19 mouse cellular contexts compared by ENCODE assay signal in genomic region chr7:107663621-107664020, GRCm38 (mm10). TPM values are rescaled to one million over a fixed set of nuclear protein-coding genes. Genes with fewer than 3 reads are reported as not detected.
DNase-seq lines count a peak whose midpoint lies in the region; ATAC-seq and TF ChIP-seq lines count a peak whose summit lies in the region.
"Had no signal": no experiment of that assay in that cellular context is flagged by ENCODE, and none has a peak within 500 bp of the region (broad histone marks: within the 10 kb centered on the region; RNA-seq: fewer than 3 reads in every experiment).

No protein-coding gene starts in this region.

- WGBS in kidney, embryonic 15.5 days: 84% methylated on average over 6 of the region's 6 CpGs
- 88% methylated on average over 6 of the region's 6 CpGs for WGBS in embryonic facial prominence, embryonic 10.5 days
- 74% methylated on average over 6 of the region's 6 CpGs for WGBS in embryonic facial prominence, embryonic 12.5 days
- 87% methylated on average over 6 of the region's 6 CpGs for WGBS in limb, embryonic 10.5 days
- WGBS in cerebellum, adult 2 months: 90% methylated on average over 6 of the region's 6 CpGs

- no peak for DNase-seq in kidney, adult 8-10 months
- no peak for DNase-seq in embryonic facial prominence, embryonic 10.5 days (ENCODE audit: low spot score)
- DNase-seq in limb, embryonic 10.5 days (ENCODE audit: low spot score): no peak
- DNase-seq in cerebellum, adult 2 months: no peak
- no peak for DNase-seq in ovary, postnatal 14 days (ENCODE audit: low spot score)
- no peak for DNase-seq in right cerebral cortex, adult 2 months (ENCODE audit: low spot score in 2 of 2)
- DNase-seq: cerebellum, adult 9-10 months; gastrocnemius, postnatal 14 days; right cerebral cortex, postnatal 4 days; thymus, adult 2 months had no signal

- TF ChIP-seq POLR2A in cerebellum, adult 2 months (IDR thresholded peaks at IDR 0.05; ENCODE audit: borderline replicate concordance, insufficient read depth, low read length): no peak

- no peak for TF ChIP-seq CTCF in cerebellum, adult 2 months (IDR thresholded peaks at IDR 0.05; ENCODE audit: borderline replicate concordance, insufficient read depth, low read depth, low read length)

- H3K27me3 ChIP-seq in kidney, embryonic 15.5 days: no peaks in the 10 kb centered on the region; the same call in 1 of the 2 replicates
- peaks cover 14% of the 10 kb centered on the region for H3K27me3 ChIP-seq in embryonic facial prominence, embryonic 10.5 days (replicated peaks; ENCODE audit: low read depth, poor library complexity, severe bottlenecking)
- H3K27me3 ChIP-seq in embryonic facial prominence, embryonic 12.5 days: no peaks in the 10 kb centered on the region
- no peaks in the 10 kb centered on the region for H3K27me3 ChIP-seq in limb, embryonic 10.5 days (ENCODE audit: low read depth, poor library complexity, severe bottlenecking)
- no peaks in the 10 kb centered on the region for H3K27me3 ChIP-seq in cerebellum, adult 2 months (ENCODE audit: control insufficient read depth, insufficient read depth, low read length)

- peaks cover 45% of the 10 kb centered on the region for H3K4me1 ChIP-seq in kidney, embryonic 15.5 days
- peaks cover 73% of the 10 kb centered on the region for H3K4me1 ChIP-seq in embryonic facial prominence, embryonic 10.5 days
- H3K4me1 ChIP-seq in embryonic facial prominence, embryonic 12.5 days: peaks cover 62% of the 10 kb centered on the region
- H3K4me1 ChIP-seq in limb, embryonic 10.5 days: peaks cover 71% of the 10 kb centered on the region
- H3K4me1 ChIP-seq in cerebellum, adult 2 months (ENCODE audit: control insufficient read depth, insufficient read depth, low read length): no peaks in the 10 kb centered on the region; the same call in 1 of the 2 replicates

- no peak overlapping the region for H3K4me2 ChIP-seq in kidney, embryonic 15.5 days
- no peak overlapping the region for H3K4me2 ChIP-seq in embryonic facial prominence, embryonic 12.5 days (replicated peaks)
- H3K4me2 ChIP-seq: liver, embryonic 11.5 days had no signal

- peak overlapping the region; percentile 87; the same call in 1 of the 2 replicates for H3K27ac ChIP-seq in kidney, embryonic 15.5 days
- H3K27ac ChIP-seq in embryonic facial prominence, embryonic 10.5 days (replicated peaks): peak overlapping the region; percentile 95
- peak overlapping the region; percentile 97 for H3K27ac ChIP-seq in embryonic facial prominence, embryonic 12.5 days
- peak overlapping the region; percentile 96 for H3K27ac ChIP-seq in limb, embryonic 10.5 days
- no peak overlapping the region for H3K27ac ChIP-seq in cerebellum, adult 2 months (ENCODE audit: insufficient read depth, low read length)

- no peak overlapping the region for H3K9ac ChIP-seq in kidney, embryonic 15.5 days
- no peak overlapping the region for H3K9ac ChIP-seq in embryonic facial prominence, embryonic 12.5 days

- H3K9me3 ChIP-seq in kidney, embryonic 15.5 days (replicated peaks): no peaks in the 10 kb centered on the region
- H3K9me3 ChIP-seq in embryonic facial prominence, embryonic 10.5 days: no peaks in the 10 kb centered on the region
- no peaks in the 10 kb centered on the region for H3K9me3 ChIP-seq in embryonic facial prominence, embryonic 12.5 days
- no peaks in the 10 kb centered on the region for H3K9me3 ChIP-seq in limb, embryonic 10.5 days (replicated peaks)

- ATAC-seq in kidney, embryonic 15.5 days (replicated peaks; ENCODE audit: low FRiP score): no peak
- ATAC-seq in embryonic facial prominence, embryonic 12.5 days (ENCODE audit: insufficient number of reproducible peaks, insufficient read depth, low FRiP score, low TSS enrichment): no peak

- H3K36me3 ChIP-seq in kidney, embryonic 15.5 days: no peaks in the 10 kb centered on the region
- H3K36me3 ChIP-seq in embryonic facial prominence, embryonic 10.5 days (replicated peaks): no peaks in the 10 kb centered on the region
- no peaks in the 10 kb centered on the region for H3K36me3 ChIP-seq in embryonic facial prominence, embryonic 12.5 days
- no peaks in the 10 kb centered on the region for H3K36me3 ChIP-seq in limb, embryonic 10.5 days
- H3K36me3 ChIP-seq: G1E had no signal

- H3K4me3 ChIP-seq in kidney, embryonic 15.5 days (replicated peaks): no peak overlapping the region
- H3K4me3 ChIP-seq in embryonic facial prominence, embryonic 10.5 days: no peak overlapping the region
- no peak overlapping the region for H3K4me3 ChIP-seq in embryonic facial prominence, embryonic 12.5 days
- H3K4me3 ChIP-seq in limb, embryonic 10.5 days: no peak overlapping the region
- no peak overlapping the region for H3K4me3 ChIP-seq in cerebellum, adult 2 months (replicated peaks; ENCODE audit: insufficient read depth, low read depth, low read length)

RNA-seq across cellular contexts. Expression of gene 5330417H12Rik, which starts 38.7 kb away (rescaled TPM):
- polyA plus RNA-seq in kidney, embryonic 15.5 days (2015; fragmentation: Nextera tagmentation; extraction: Ambion mirVana): not detected in 2 replicates
- polyA plus RNA-seq in embryonic facial prominence, embryonic 10.5 days (2016; fragmentation: Nextera tagmentation; extraction: Ambion mirVana): not detected in 2 replicates
- 0.19 and 0.23 TPM in 2 replicates for polyA plus RNA-seq in embryonic facial prominence, embryonic 12.5 days (2016; fragmentation: Nextera tagmentation; extraction: Ambion mirVana)
- polyA plus RNA-seq in limb, embryonic 10.5 days (2016; fragmentation: Nextera tagmentation; extraction: Ambion mirVana): not detected in 2 replicates
- not detected in 2 replicates for polyA plus RNA-seq in cerebellum, adult 2 months (2012; rRNA removed)
- polyA plus RNA-seq: frontal cortex, adult 2 months; G1E; hindbrain, embryonic 11.5 days; lung, adult 2 months; neural tube, embryonic 11.5 days; thymus, adult 2 months; urinary bladder, adult 2 months had no signal
